Mouse (Mus musculus) forebrain, embryonic 16.5 days (tissue): Measurements from ENCODE around the gene Usp16. TPM values are rescaled to one million over a fixed set of nuclear protein-coding genes. Genes with fewer than 3 reads are reported as not detected.

Experiments
- polyA plus RNA-seq: library from polyadenylated mRNA; unstranded; fragments of >200 nt; fragmentation: Nextera tagmentation; extraction: Ambion mirVana; gene quantifications from 2 replicates; pipeline ENCODE4 v1.2.1, GENCODE M21; 2015

Gene Usp16
- polyA plus RNA-seq, 1 experiment from 2014 or later, result 45.8 TPM

Other genes with a start within 250 kb of the Usp16 start
- 13.8 and 17.5 TPM in 2 replicates for gene N6amt1, start 100.5 kb upstream of the Usp16 start, polyA plus RNA-seq
- gene Ltn1, start 22.1 kb upstream of the Usp16 start, polyA plus RNA-seq, result 31.7 and 33.3 TPM in 2 replicates
- 11.7 and 14.4 TPM in 2 replicates for gene Rwdd2b, start 14.1 kb upstream of the Usp16 start, polyA plus RNA-seq
- gene Cct8, start 41.2 kb downstream of the Usp16 start, polyA plus RNA-seq, result 450 and 485 TPM in 2 replicates
- 0.13 TPM in 1 of 2 replicates, not detected in the other for gene Map3k7cl, start 98.6 kb downstream of the Usp16 start, polyA plus RNA-seq
- 21.4 TPM in 2 replicates for gene Bach1, start 244.2 kb downstream of the Usp16 start, polyA plus RNA-seq